Mouse (Mus musculus) colon, adult 2 months (tissue): ENCODE results near the gene Olfr513. TPM values are rescaled to one million over a fixed set of nuclear protein-coding genes. Genes with fewer than 3 reads are reported as not detected.

ENCODE experiments used
- polyA plus RNA-seq: library from polyadenylated mRNA; depleted of rRNA; stranded (reverse); fragments of >200 nt; gene quantifications from 2 replicates; pipeline ENCODE4 v1.2.3, GENCODE M21; 2012; rRNA removed

Gene Olfr513
- not detected in 2 replicates for polyA plus RNA-seq

GRCm38 (mm10) chr7:108750673-108751072 is at the start of gene Olfr513:
Gene Olfr513, plus strand, starts transcription at chr7:108750973.

GRCm38 (mm10) chr7:108713020-108713419 is 37.8 kb upstream of the Olfr513 start, which contains the start of gene Olfr512:
Gene Olfr512, plus strand, starts transcription at chr7:108713320.

Other genes starting within 250 kb of the Olfr513 start
- not detected in 2 replicates for gene Olfr502, start 225.9 kb upstream of the Olfr513 start, polyA plus RNA-seq
- not detected in 2 replicates for gene Olfr503, start 206.4 kb upstream of the Olfr513 start, polyA plus RNA-seq
- not detected in 2 replicates for gene Olfr504, start 185.2 kb upstream of the Olfr513 start, polyA plus RNA-seq
- not detected in 2 replicates for gene Olfr506, start 140.2 kb upstream of the Olfr513 start, polyA plus RNA-seq
- gene Olfr507, start 129.2 kb upstream of the Olfr513 start, polyA plus RNA-seq: not detected in 2 replicates
- not detected in 2 replicates for gene Olfr508, start 121.0 kb upstream of the Olfr513 start, polyA plus RNA-seq
- gene Olfr509, start 99.1 kb upstream of the Olfr513 start, polyA plus RNA-seq: not detected in 2 replicates
- gene Olfr510, start 84.6 kb upstream of the Olfr513 start, polyA plus RNA-seq: not detected in 2 replicates
- gene Olfr512, start 37.7 kb upstream of the Olfr513 start, polyA plus RNA-seq: not detected in 2 replicates
- gene Olfr514, start 75.0 kb downstream of the Olfr513 start, polyA plus RNA-seq: not detected in 2 replicates
- gene Olfr516, start 99.6 kb downstream of the Olfr513 start, polyA plus RNA-seq: not detected in 2 replicates
- gene Olfr517, start 121.4 kb downstream of the Olfr513 start, polyA plus RNA-seq: not detected in 2 replicates
- gene Olfr518, start 134.0 kb downstream of the Olfr513 start, polyA plus RNA-seq: not detected in 2 replicates
- not detected in 2 replicates for gene Olfr519, start 143.4 kb downstream of the Olfr513 start, polyA plus RNA-seq
- 0.47 and 0.63 TPM in 2 replicates for gene Nlrp10, start 179.2 kb downstream of the Olfr513 start, polyA plus RNA-seq
- gene Eif3f, start 183.4 kb downstream of the Olfr513 start, polyA plus RNA-seq: 200 and 254 TPM in 2 replicates
- 1.6 and 1.8 TPM in 2 replicates for gene Tub, start 199.4 kb downstream of the Olfr513 start, polyA plus RNA-seq